Mouse (Mus musculus) adipose tissue, adult 10 weeks (tissue): Measurements from ENCODE around the gene Mkln1. TPM values are rescaled to one million over a fixed set of nuclear protein-coding genes. Genes with fewer than 3 reads are reported as not detected.

ENCODE experiments used
- polyA plus RNA-seq: library from polyadenylated mRNA; stranded (reverse); fragments of 350-450 nt; fragmentation: Illumina TruSeq; extraction: RNeasy Lipid Tissue Mini Kit (QIAGEN cat#74804); gene quantifications from one replicate; pipeline ENCODE4 v1.2.3, GENCODE M21; 2014; ENCODE audit warnings: low read depth, low replicate concordance

Mkln1 gene
- polyA plus RNA-seq: 114 TPM

DNA sequence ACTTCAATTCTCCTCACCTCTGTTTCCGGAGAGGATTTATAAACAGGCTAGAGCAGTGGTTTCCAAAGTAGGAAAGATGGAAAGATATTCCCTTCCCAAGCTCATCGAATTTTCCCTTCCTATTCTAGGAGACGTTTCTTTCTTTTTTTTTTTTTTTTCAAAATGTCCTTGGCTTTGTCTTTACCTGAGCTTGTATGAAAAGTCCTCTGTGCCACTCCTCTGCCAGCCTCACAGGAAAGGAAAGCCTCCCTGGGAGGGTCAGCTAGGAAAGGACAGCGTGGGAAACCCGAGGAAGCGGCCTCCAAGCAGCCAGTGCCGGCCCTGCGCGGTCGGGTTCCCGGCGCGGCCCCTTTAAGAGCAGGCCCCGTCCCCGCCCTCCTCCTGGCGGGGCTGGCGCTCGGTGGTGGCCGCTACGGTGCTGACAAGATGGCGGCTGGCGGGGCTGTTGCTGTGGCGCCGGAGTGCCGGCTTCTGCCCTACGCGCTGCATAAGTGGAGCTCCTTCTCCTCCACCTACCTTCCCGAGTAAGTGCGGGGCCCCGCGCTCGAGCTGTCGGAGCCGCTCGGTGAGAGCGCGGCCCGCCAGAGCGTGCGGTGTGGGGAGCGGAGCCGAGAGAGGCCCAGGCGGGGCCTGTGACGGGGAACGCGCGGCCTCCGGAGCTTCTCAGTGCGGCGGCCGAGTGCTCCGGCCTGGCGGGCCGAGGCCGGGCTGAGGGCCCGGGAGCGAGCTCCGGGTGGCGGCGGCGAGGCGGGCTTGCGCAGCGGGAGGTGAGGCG lies at the start of gene Mkln1:
Gene Mkln1, plus strand, starts transcription at position 305 of the 775 bp plus-strand sequence.

DNA sequence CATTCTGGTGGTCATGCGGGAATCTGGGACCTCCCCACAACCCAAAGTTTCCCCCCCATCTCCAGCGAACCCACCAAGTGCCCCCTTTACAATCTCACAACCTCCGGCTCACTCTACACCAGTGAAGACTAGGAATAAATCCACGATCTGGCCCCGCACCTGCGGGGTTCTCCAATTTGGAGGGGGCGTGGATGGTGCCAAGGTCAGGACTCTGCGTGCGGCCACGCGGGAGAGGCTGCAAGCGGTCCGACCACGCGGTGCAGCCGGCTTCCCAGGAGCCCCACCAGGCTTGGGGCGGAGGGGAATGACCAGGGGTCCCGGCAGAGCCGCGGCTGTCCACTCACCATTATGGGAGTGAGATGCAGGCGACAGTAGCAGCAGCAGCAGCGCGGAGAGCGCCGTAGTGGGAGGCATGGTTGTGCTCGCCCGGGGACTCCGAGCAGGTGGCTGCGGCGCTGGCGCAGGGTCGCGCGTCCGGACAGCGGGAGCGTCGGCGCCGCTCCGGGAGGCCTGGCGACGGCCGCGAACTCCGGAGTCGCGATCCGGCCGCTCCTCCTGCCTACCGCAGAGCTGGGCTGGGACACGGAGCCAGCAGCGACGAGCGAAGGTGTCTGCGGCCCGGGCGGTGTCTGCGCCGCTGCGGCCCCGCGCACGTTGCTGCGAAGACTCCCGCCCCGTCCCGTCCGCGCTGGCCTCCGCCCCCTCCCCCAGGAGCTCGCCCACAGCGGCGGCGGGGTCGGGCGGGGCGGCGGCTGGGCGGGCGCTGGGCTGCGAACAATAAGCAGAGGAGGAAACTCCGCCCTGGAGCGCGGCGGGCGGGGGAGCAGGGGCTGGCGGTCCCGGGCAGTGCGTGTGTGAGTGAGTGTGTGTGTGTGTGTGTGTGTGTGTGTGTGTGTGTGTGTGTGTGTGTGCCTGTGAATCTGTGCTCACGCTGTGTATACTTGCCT lies 165.0 kb downstream of the Mkln1 start, which contains the start of gene Podxl:
Gene Podxl, minus strand, starts transcription at position 747 of the 947 bp plus-strand sequence.

Other genes starting within 250 kb of the Mkln1 start
- gene Podxl, start 165.2 kb downstream of the Mkln1 start, polyA plus RNA-seq: 28.5 TPM